Mouse (Mus musculus): Measurements from ENCODE around the gene Stk39.

Gene Stk39

GRCm38 (mm10) chr2:68379631-68380030, 92.4 kb downstream of the Stk39 start:
- DNase-seq, result no peak

DNA sequence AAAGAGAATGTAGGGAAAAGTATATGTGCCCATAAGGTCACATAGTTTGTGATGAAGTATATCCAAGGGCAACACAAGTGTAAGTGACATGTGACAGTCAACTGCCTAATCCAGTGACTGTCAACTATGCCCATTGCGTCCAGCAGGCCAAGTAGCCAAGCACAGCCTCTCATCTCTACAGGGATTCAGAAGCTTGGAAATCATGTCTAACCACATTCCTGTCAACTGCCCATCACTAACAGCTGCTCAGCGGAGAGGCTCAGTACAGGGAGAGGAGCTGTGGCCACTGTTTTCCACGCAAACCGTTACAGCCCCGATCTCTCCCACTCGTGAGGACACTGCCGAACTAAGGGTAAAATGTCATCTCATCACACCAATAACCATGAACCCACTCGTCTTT, 93.7 kb downstream of the Stk39 start:
- DNase-seq, result no peak

DNA sequence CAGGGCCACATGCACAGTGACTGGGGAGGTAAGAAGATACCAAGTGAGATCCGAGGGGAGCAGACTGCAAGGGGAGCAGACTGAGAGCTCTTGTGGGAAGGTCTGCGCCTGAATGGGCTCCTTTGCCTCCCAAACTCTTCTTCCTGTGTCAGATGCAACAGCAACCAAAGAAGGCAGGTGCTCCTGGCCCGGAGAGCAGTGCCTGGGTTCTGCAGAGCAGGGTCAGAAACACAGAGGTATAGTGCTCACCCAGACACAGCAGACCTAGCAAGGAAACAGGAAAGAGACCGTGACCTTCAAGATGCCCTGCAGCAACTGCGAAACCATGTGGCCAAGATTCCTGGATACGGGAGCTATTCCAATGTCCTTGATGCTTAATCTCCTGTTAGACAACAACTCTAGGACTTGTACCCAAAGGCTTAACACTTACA, 94.8 kb downstream of the Stk39 start:
- DNase-seq, result no peak

GRCm38 (mm10) chr2:68376660-68377059, 95.4 kb downstream of the Stk39 start:
- peak; percentile 30 to 37 for DNase-seq

DNA sequence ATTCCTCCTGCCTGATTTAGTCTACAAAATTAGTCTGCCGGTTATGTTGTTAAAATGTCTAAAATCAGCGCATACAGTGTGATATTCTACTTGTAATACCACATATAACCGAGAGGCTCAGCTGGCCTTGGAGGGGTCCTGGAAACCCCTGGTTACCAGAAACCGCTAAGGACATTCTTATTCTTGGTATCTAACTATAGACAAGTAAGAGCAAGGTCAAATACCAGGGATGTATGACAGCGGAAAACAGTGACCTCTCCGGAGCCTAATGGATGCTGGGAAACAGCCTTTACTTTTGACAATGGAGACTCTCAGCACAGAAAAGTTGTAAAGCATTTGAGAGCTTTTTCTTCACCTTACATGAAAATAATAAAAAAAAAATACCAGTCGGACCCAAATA, 97.9 kb downstream of the Stk39 start:
- DNase-seq, result no peak

GRCm38 (mm10) chr2:68371912-68372311, 100.2 kb downstream of the Stk39 start:
- no peak for DNase-seq

DNA sequence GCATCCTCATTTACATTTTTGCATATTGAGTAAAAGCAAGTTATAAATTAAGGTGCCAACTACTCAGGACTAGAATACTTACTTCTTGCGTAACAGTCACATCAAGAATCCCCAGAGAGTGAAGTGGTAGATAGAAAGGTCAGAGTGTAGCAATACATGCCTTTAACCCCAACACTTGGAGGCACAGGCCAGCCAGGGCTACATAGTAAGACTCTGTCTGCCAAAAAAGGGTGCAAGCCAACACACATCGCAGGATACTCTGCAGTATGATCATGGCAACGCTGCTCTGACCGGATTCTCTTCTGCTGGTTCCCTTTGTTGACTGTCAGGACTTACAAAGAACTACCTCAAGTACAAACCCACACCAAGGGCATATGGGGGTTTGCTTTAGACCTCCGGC, 101.7 kb downstream of the Stk39 start:
- no peak for DNase-seq

GRCm38 (mm10) chr2:68369080-68369479, 103.0 kb downstream of the Stk39 start:
- no peak for DNase-seq

- no peak for DNase-seq
Measured at GRCm38 (mm10) chr2:68367944-68368343, 104.1 kb downstream of the Stk39 start.

DNA sequence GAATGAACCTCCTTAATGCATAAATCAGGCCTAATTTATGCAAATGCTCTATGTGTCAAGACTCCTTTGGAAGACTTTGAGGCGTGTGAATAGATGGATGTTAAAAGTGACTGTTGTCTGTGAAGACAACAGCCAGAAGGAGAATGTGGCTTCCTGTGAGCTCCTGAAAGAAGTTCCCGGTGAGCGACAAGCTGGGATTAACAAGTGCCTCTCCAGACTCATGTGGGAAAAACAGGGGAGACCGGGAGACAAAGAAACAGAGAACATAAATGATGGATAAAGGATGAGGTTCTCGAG, 105.2 kb downstream of the Stk39 start:
- no peak for DNase-seq

DNA sequence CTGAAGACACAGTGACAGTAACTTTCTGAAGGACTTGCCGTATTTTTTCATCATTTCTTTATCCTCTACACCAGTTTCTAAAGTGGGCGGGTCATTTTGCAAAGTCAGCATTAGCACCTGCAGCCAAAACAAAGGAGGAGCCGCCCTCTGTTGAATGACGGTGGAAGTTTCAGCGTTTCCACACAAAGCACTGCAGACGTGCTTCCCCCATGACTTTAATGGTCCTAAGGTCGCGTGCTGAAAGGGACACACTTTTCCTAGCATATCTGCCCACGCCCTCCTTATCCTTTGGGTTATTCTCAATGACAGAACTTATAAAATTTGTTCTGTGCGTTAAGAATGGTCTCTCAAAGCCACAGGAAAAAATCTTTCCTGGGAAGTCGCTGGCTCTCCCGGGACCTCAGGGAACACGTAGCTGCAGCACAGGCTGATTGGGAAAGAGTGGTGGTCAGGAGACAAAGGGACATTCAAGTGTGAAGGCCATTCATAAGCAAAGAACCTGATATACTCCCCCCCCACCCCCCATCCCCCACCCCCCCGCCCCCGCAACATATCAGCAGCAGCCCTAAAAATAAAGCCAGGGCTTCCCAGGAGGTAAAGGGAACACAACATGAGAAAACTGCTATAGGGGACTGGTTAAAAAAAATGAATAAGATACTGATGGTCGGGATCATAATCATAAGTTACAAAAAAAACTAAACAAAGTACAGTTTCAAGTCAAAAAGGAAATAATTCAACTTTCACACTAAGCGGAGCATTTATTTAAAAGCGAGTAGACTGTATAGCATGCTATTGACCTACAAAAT, 105.8 kb downstream of the Stk39 start:
- DNase-seq, result no peak

- no peak for DNase-seq
Measured at GRCm38 (mm10) chr2:68365504-68365903, 106.6 kb downstream of the Stk39 start.

- peak in 1 of 2 experiments; percentile 46 for DNase-seq
Measured at GRCm38 (mm10) chr2:68364181-68364900, 107.7 kb downstream of the Stk39 start.

DNA sequence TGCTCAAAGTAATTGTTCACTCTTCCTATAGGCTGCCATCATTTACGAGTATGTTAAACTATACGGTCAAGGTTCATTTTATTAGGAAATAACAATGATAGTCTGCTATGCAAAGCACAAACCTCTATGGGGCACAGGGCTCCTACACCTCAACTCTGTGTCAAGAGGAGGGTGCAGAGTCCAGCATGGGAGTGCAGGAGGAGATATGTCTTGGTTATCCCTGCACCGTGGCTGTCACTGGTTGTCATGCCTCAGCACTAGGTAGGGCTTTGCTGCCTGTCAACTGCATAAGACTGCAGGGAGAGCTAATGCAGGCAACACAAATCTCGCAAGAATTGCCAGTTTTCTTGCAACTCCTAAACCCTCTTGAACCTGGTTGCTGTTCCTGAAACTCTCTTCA, 108.9 kb downstream of the Stk39 start:
- DNase-seq, result no peak

DNA sequence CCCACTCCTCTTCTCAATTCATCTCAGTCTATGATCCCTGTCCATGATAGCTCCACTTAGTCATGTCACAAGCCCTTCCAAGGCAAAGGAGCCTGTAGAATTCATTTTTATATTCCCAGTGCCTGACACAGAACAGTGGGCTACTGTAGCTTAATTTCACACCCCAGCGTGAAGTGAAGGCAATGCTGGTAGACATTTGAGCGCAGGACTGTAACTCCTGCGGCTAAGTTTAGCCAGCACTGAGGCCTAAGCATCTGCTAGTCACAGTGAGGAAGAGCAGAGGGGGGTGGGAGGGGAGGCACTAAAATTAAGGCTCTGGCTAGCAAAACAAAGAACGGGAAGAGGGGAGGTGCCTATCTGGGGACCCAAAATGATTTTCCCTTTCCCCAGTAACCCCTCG, 110.4 kb downstream of the Stk39 start:
- DNase-seq, result no peak

DNA sequence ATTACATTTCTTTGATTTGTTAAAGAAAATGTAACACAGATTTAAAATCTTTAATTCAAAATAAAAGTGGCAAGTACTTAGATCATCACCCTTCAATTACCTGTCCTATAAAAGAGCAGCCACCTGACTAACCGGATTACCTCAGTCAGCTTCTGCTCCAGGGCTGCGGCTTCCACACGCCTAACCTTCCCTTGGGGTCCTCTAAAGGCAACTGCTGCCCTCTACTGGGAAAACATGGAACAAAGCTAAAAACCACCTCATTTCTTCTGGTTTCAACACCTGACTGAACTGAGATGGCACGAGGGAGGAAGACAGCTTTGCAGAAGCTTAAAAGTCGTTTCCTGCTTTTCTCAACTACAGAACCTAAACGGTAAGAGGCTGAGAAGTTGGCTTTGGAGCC, 121.4 kb downstream of the Stk39 start:
- peak in 1 of 2 experiments; percentile 65 for DNase-seq

DNA sequence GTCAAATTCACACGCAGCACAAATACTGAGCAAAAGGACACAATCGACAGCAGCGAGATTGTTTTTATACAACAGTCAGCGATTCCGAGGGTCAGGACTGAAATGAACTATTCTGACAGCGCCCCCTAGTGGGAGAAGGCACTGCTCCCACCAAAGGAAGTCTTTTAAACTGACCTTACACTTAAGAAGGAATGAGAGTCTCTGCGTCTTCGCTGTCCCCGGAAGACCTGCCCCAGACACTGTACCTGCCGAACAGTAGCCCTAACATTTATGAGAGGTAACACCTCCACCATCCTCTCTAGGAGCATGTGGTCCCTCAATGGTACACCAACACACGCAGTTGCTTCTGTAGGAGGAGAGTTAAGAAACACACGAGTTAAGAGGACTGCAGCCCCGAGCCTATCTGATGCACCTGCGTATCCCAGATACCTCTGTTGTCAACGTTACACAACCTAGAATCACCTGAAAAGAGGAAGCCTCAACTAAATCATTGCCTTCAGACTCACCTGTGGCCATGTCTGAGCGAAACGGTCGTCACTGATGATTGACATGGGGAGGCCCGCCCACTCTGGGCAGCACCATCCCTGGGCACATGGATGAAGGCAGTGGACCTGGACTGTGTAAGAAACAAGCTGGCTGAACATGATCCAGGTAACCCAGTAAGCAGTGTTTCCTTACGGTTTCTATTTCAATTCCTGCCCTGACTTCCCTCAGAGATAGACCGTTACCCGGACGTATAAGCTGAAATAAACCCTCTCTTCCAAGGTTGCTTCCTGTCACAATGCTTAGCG, 122.3 kb downstream of the Stk39 start:
- peak; percentile 52 to 79 for DNase-seq

- no peak for DNase-seq
Measured at GRCm38 (mm10) chr2:68348966-68349365, 123.1 kb downstream of the Stk39 start.

DNA sequence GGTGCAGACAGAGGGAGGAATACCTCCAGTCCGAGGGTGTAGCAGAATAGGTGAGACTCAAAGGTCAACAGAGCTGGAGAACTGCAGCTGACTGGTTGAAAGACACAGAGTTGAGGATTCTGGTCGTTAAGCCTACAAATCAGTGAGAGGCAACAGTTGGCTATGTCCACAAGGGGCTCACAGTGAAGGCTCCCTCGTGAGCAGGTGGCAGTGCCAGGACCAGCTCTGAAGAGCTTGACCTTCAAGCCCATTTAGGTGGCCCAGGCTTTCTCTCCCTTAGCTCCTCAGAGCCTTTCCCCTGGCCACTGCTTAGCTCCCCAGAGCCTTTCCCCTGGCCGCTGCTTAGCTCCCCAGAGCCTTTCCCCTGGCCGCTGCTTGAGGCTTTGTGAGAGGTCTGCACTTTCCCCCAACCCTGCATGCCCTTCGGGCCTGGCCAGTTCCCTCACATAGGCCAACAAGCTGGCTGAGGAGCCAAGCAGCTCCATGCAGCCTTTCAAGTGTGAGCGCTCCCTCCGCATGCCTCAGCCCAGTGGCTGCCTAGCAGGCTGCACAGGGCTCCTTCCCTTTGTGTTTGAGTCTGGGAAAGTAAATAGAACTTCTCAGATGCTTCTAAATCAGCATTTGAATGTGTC, 125.3 kb downstream of the Stk39 start:
- DNase-seq, result no peak

DNA sequence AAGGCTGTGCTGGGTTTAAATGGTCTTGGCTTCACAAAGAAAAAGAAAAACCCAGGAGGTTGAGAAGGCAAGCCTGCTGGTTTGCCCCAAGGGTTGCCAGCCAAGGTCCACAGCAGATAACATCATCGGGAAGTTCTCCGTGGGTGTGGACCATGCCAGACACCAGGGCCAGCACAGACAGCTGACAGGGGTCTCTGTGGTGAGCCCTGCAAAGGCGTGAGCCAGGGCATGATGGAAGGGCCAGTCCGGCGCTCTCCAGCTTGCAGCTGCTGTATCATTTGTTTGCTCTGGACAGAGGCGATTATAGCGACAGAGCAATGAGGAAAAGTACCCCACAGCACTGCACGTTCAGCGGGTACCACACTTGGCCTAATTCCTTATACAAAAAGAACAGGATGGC, 126.8 kb downstream of the Stk39 start:
- DNase-seq, result no peak

DNA sequence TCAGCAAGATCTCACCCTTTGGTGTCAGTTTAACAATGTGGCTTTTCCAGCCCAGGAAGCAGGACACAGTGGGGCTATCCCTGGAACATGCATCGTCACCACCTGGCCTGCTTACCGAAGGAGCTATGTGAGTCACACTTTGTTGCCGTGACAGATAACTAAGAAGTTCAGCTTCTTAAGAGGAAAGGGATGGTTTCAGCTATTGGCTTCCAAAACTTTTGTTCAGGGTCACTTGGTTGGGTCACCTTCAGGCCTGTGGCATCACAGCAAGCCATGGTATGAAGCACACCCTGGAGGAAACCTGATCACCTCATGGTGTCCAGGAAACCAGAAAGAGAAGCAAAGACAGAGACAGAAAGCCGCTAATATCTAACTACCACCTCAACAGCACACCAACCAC, 128.3 kb downstream of the Stk39 start:
- no peak for DNase-seq

DNA sequence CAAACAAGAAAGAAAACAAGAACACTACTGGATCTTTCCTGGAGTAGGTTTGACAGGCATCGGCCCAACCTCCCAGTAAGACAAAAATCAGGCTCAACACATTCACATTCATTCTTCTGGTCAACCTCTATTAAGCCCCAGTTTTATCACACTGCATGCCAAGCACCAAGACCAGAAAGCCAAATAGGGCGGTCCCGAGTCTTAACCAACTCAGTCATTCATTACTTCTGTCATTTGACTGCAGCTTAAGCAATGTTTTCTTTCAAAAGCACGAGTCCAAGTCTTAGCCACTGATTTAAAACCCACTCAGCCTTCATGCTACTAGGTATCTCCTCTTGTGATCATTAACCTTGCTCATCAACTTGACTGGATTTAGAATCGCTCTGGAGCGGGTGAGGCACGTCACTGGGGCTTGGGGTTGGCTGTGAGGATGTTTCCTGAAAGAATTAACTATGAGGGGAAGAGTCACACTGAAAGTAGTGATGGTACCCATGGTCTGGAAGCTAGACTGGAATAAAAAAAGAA, 129.9 kb downstream of the Stk39 start:
- DNase-seq, result no peak

DNA sequence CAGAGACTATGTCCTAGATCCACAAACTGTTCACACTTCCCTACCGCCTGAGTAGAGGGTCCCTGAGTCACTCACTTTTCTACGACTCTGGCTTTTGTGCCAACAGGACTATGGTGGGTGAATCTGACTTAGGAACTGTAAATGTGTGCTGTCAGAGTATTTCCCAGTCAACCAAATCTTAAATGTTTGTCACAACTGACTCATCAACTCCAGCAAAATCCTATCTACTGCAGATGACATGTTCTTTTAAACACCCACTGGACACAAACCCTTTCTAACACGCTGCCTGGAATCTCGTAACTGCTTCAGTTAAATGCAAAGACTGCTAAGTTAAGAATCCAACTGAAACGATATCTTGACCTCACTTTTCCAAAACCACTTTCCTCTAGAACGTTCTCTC, 135.2 kb downstream of the Stk39 start:
- DNase-seq, result no peak
